Mouse (Mus musculus) embryo, embryonic 10 days (tissue): ENCODE data around the gene Col4a1.

Experiments
- DNase-seq: peaks from one replicate; pipeline ENCODE4 v3.0.0-alpha.2; 2015; ENCODE audit warnings: low spot score

Col4a1 gene

GRCm38 (mm10) chr8:11265971-11266370 is 46.7 kb downstream of the Col4a1 start:
- no peak for DNase-seq

GRCm38 (mm10) chr8:11263848-11264247 is 48.8 kb downstream of the Col4a1 start:
- no peak for DNase-seq

- DNase-seq, result no peak
These were observed 50.4 kb downstream of the Col4a1 start for GRCm38 (mm10) chr8:11262031-11262735.

- no peak for DNase-seq
These were observed 52.6 kb downstream of the Col4a1 start for GRCm38 (mm10) chr8:11259832-11260615.

GRCm38 (mm10) chr8:11258517-11259136 is 54.0 kb downstream of the Col4a1 start:
- no peak for DNase-seq

- DNase-seq, result no peak
These were observed 55.3 kb downstream of the Col4a1 start for GRCm38 (mm10) chr8:11257079-11258017.

- DNase-seq, result no peak
These were observed 56.2 kb downstream of the Col4a1 start for GRCm38 (mm10) chr8:11256405-11256804.

- no peak for DNase-seq
These were observed 56.9 kb downstream of the Col4a1 start for GRCm38 (mm10) chr8:11255680-11256079.

- DNase-seq, result no peak
These were observed 57.6 kb downstream of the Col4a1 start for GRCm38 (mm10) chr8:11254914-11255530.

GRCm38 (mm10) chr8:11254510-11254909 is 58.1 kb downstream of the Col4a1 start:
- DNase-seq, result no peak

GRCm38 (mm10) chr8:11253556-11253955 is 59.1 kb downstream of the Col4a1 start:
- DNase-seq, result peak; percentile 83

- DNase-seq, result no peak
These were observed 59.6 kb downstream of the Col4a1 start for GRCm38 (mm10) chr8:11253041-11253440.

- no peak for DNase-seq
These were observed 60.3 kb downstream of the Col4a1 start for GRCm38 (mm10) chr8:11252235-11252774.

GRCm38 (mm10) chr8:11250149-11250548 is 62.5 kb downstream of the Col4a1 start:
- no peak for DNase-seq

GRCm38 (mm10) chr8:11249541-11250058 is 63.0 kb downstream of the Col4a1 start:
- no peak for DNase-seq

- DNase-seq, result no peak
These were observed 63.9 kb downstream of the Col4a1 start for GRCm38 (mm10) chr8:11248712-11249111.

GRCm38 (mm10) chr8:11241488-11241887 is 71.1 kb downstream of the Col4a1 start:
- no peak for DNase-seq

GRCm38 (mm10) chr8:11234879-11235210 is 77.8 kb downstream of the Col4a1 start:
- no peak for DNase-seq

GRCm38 (mm10) chr8:11234151-11234878 is 78.3 kb downstream of the Col4a1 start:
- peak; percentile 9 for DNase-seq

GRCm38 (mm10) chr8:11233009-11233408 is 79.6 kb downstream of the Col4a1 start:
- no peak for DNase-seq
